Mouse (Mus musculus): ENCODE measurements at regions not wholly inside any gene's neighbourhood (a gene's known extent, or its start where the extent isn't known, plus 50 kb on each side); places are given as distances from the start of the nearest gene placed in this dataset.

DNA sequence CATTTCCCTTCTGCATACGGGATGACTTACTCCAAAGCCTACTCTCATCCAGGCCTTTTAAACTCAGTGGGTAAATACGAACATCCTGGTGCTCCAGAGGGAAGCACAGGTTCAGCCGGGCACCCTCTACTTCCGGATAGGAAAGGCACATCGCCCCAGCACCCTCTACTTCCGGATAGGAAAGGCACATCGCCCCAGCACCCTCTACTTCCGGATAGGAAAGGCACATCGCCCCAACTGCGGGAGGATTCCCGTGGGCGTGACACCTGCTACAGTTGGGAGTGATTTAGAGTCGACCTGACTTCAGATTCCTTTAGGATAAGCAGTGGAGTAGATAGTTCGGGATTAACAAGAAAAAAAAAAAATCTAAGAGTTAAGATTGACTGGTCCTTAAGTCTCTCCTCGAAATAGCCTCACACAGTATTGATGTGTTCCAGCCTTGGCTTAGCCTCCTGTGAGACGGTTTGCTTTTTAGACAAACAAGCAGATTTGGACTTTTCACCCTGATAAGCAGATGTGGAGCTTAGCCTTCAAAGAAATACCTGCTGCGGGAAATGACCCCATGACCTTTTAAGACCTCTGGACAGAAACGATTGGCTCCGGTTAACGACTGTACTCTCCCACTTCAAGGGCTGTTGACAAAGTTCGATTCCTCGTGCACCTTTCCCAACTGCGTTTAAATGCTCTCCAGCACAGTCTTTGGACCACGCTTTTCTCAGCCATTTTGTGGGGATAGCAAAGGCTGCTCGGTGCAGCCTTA is 210.1 kb downstream of the Atp23 start:
- TF ChIP-seq POLR2A (IDR thresholded peaks at IDR 0.05; ENCODE audit: control insufficient read depth, low read depth, low read length): peak; percentile 25; the same call in 1 of the 2 replicates
- TF ChIP-seq CTCF (IDR thresholded peaks at IDR 0.05; ENCODE audit: control insufficient read depth, insufficient read depth, insufficient replicate concordance, low read depth, low read length): no peak
